Mouse (Mus musculus): ENCODE results near the gene Omp.

GRCm38 (mm10) chr7:98146447-98146845 is 1.1 kb upstream of the Omp start:
- TF ChIP-seq TAL1 (IDR thresholded peaks at IDR 0.05; ENCODE audit: low read length) (no peak), GATA1 (IDR thresholded peaks at IDR 0.05; ENCODE audit: low read length) (no peak)
